ENCODE assay signal across 10 mouse cellular contexts in the genomic region with DNA sequence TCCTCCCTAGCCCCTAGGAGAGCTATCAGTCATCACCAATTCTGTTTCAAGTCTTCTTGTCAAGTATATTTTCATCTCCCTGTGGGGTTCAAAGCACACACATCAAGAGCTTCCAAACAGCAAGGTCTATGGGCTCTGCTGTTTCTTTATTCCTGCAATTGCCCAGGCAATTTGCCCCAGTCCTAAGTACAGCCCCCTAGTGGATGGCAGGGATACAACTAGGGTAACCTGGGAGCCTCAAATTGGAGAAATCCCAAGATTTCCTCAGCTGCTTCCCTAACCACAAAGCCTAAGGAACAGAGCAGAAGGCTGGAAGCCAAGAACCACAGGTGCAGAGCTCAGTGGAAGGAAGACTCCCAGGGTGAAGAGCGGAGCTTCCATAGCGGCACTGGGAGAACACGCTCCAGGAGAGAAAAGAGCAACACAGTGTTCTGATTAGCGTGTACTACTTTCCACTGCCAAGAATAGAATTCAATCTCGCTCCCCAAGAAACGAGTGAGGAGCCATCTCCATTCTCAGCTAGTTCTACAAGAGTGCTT. TPM values are rescaled to one million over a fixed set of nuclear protein-coding genes. Genes with fewer than 3 reads are reported as not detected.
DNase-seq lines count a peak whose midpoint lies in the region; ATAC-seq and TF ChIP-seq lines count a peak whose summit lies in the region.
"Had no signal": no experiment of that assay in that cellular context is flagged by ENCODE, and none has a peak within 500 bp of the region (broad histone marks: within the 10 kb centered on the region; RNA-seq: fewer than 3 reads in every experiment).

No protein-coding gene starts in this region.

- H3K27me3 ChIP-seq in hindbrain, postnatal 0 days (ENCODE audit: insufficient read depth, low read length) = no peaks in the 10 kb centered on the region
- H3K27me3 ChIP-seq in hindbrain, embryonic 13.5 days = no peaks in the 10 kb centered on the region

- ATAC-seq in CD4-positive, CD25-positive, alpha-beta regulatory T cell, adult 4 months = no peak
- peak; percentile 56; the same call in 1 of the 2 replicates for ATAC-seq in hindbrain, postnatal 0 days
- no peak for ATAC-seq in hindbrain, embryonic 13.5 days (ENCODE audit: low FRiP score)
- no peak for ATAC-seq in megakaryocyte-erythroid progenitor cell, adult 5-6 weeks (replicated peaks; ENCODE audit: low FRiP score, low TSS enrichment, poor library complexity, severe bottlenecking)
- ATAC-seq: inflammation-experienced regulatory T-cells, adult 6 months had no signal

- H3K9me3 ChIP-seq in hindbrain, postnatal 0 days (ENCODE audit: low read length) = no peaks in the 10 kb centered on the region
- no peaks in the 10 kb centered on the region for H3K9me3 ChIP-seq in hindbrain, embryonic 13.5 days

- peak; percentile 29 for DNase-seq in CD4-positive, CD25-positive, alpha-beta regulatory T cell, adult 2 months (ENCODE audit: low read depth, low spot score)
- DNase-seq in hindbrain, postnatal 0 days (ENCODE audit: low spot score) = peak; percentile 50
- peak; percentile 79 for DNase-seq in cerebellum, adult 11 months
- DNase-seq in layer of hippocampus, adult 2 months (ENCODE audit: low spot score in 2 of 2) = peak in 1 of 2 experiments; percentile 14
- DNase-seq in spleen, postnatal 10 days (ENCODE audit: low spot score in 2 of 2) = no peak
- DNase-seq: lung, postnatal 4 days had no signal

- WGBS in hindbrain, postnatal 0 days = 40% methylated on average over 6 of the region's 6 CpGs
- whole genome bisulfite sequencing in hindbrain, embryonic 13.5 days = 78% methylated on average over 6 of the region's 6 CpGs

- no peaks in the 10 kb centered on the region for H3K36me3 ChIP-seq in hindbrain, postnatal 0 days (ENCODE audit: insufficient read depth, low read length)
- H3K36me3 ChIP-seq in hindbrain, embryonic 13.5 days = no peaks in the 10 kb centered on the region

- TF ChIP-seq CTCF in hindbrain, postnatal 0 days (IDR thresholded peaks at IDR 0.05; ENCODE audit: low read depth) = peak; percentile 38
- peak; percentile 69 for TF ChIP-seq CTCF in layer of hippocampus, adult 2 months (conservative IDR thresholded peaks at IDR 0.05)

- H3K4me1 ChIP-seq in hindbrain, postnatal 0 days (ENCODE audit: insufficient read depth, low read length) = no peaks in the 10 kb centered on the region
- no peaks in the 10 kb centered on the region for H3K4me1 ChIP-seq in hindbrain, embryonic 13.5 days (replicated peaks)

- H3K4me2 ChIP-seq in hindbrain, postnatal 0 days (ENCODE audit: low read depth, low read length) = no peak overlapping the region
- H3K4me2 ChIP-seq in hindbrain, embryonic 13.5 days = no peak overlapping the region

- H3K4me3 ChIP-seq in hindbrain, postnatal 0 days (ENCODE audit: low read length) = no peak overlapping the region
- no peak overlapping the region for H3K4me3 ChIP-seq in hindbrain, embryonic 13.5 days
- H3K4me3 ChIP-seq in layer of hippocampus, adult 2 months = no peak overlapping the region

- no peak overlapping the region for H3K27ac ChIP-seq in hindbrain, postnatal 0 days
- H3K27ac ChIP-seq in hindbrain, embryonic 13.5 days = no peak overlapping the region; the same call in 1 of the 2 replicates
- no peak overlapping the region for H3K27ac ChIP-seq in layer of hippocampus, adult 2 months

- H3K9ac ChIP-seq in hindbrain, postnatal 0 days (replicated peaks; ENCODE audit: low read length) = no peak overlapping the region
- no peak overlapping the region for H3K9ac ChIP-seq in hindbrain, embryonic 13.5 days

RNA-seq across cellular contexts. Expression of gene Ipcef1, which starts 59.3 kb away (rescaled TPM):
- 100 to 1,000 TPM; 101 to 123 TPM for polyA plus RNA-seq in CD4-positive, CD25-positive, alpha-beta regulatory T cell, adult 4 months (2017; shearing (Covaris generic))
- 8.5 and 12.2 TPM in 2 replicates for total RNA-seq in hindbrain, postnatal 0 days (2014; rRNA removed)
- 2.7 and 3.0 TPM in 2 replicates for polyA plus RNA-seq in hindbrain, postnatal 0 days (2015; fragmentation: Nextera tagmentation; extraction: Ambion mirVana)
- 0.69 and 1.3 TPM in 2 replicates for polyA plus RNA-seq in hindbrain, embryonic 13.5 days (2015; fragmentation: Nextera tagmentation; extraction: Ambion mirVana)
- 10 to 100 TPM; 23.5 to 25.2 TPM for total RNA-seq in layer of hippocampus, adult 2 months (2021)
- total RNA-seq in megakaryocyte-erythroid progenitor cell, adult 5-6 weeks (2014; fragmentation: Nextera tagmentation) = 2.5 and 9.7 TPM in 2 replicates
- total RNA-seq in megakaryocyte-erythroid progenitor cell, adult 5-6 weeks (2017) = 1.4 and 6.4 TPM in 2 replicates

Comparison
In these comparisons a context has a peak if more than half of its experiments do, and no peak if none do; other contexts are left out.
1. DNase-seq: peak in CD4-positive, CD25-positive, alpha-beta regulatory T cell, adult 2 months (single experiment), hindbrain, postnatal 0 days (single experiment) and cerebellum, adult 11 months (single experiment); none in spleen, postnatal 10 days (0 of 2).